Mouse (Mus musculus): ENCODE measurements around the gene Lrrc31. TPM values are rescaled to one million over a fixed set of nuclear protein-coding genes. Genes with fewer than 3 reads are reported as not detected.

The Lrrc31 gene
- polyA plus RNA-seq, 1 experiment from 2014 or later = not detected

DNA sequence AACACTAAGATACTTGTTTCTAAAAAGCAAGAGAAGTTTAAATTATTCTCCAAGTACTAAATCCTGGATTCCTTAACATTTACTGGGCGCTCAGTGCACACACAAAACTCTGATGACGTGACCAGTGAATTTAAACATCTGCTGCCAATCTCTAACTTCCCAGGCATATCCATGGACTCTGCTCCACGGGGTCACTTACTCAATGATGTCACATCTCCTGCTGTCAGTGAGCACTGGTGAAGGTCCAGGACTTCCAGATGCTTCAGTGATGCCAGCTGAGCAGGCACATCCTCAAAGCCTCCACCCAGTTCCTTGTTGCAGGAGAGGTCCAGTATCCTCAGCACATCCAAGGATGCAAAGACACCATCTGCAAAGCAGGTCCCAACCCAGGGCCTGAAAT is 12.4 kb downstream of the Lrrc31 start:
- Histone ChIP-seq H3K4me2 (no peak overlapping the region), H3K36me3 (replicated peaks) (no peaks in the 10 kb centered on the region), H3K4me1 (replicated peaks) (no peaks in the 10 kb centered on the region), H3K27me3 (no peaks in the 10 kb centered on the region), H3K9ac (no peak overlapping the region), H3K9me3 (replicated peaks) (no peaks in the 10 kb centered on the region), H3K4me3 (replicated peaks) (no peak overlapping the region), H3K27ac (replicated peaks) (no peak overlapping the region)
- 51% methylated on average over 3 of the region's 3 CpGs for WGBS (ENCODE audit: insufficient replicate concordance)
- ATAC-seq (ENCODE audit: insufficient read depth) = no peak

GRCm38 (mm10) chr3:30683190-30683589 is 16.5 kb downstream of the Lrrc31 start:
- Histone ChIP-seq H3K4me3 (replicated peaks) (no peak overlapping the region), H3K27me3 (no peaks in the 10 kb centered on the region), H3K27ac (replicated peaks) (no peak overlapping the region), H3K9me3 (replicated peaks) (no peaks in the 10 kb centered on the region), H3K4me1 (replicated peaks) (no peaks in the 10 kb centered on the region), H3K36me3 (replicated peaks) (no peaks in the 10 kb centered on the region), H3K4me2 (no peak overlapping the region), H3K9ac (no peak overlapping the region)
- no peak for ATAC-seq (ENCODE audit: insufficient read depth)
- 12% methylated on average over 6 of the region's 6 CpGs for WGBS (ENCODE audit: insufficient replicate concordance)

DNA sequence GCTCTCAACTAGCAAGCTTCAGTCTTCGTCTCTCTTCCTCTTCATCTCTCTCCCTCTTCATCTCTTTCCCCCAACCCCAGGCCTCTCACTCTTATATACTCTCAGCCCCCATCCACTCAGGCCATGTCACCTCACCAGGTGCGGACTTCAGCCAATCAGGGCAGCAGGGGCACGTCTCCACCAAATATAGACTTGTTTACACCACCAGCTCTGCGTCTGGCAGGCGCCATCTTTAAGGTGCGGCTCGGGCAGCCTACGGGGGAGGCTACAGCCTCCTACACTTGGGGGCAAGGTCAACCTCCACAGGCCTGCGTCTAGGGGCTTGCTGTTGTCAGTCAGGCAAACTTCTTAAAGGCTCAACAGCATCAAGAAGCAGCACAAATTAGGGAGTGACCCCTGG is 41.2 kb downstream of the Lrrc31 start:
- no peaks in the 10 kb centered on the region for H3K27me3 ChIP-seq
- H3K9ac ChIP-seq = no peak overlapping the region
- ATAC-seq (ENCODE audit: insufficient read depth) = no peak
- no peaks in the 10 kb centered on the region for H3K4me1 ChIP-seq (replicated peaks)
- 65% methylated on average over 9 of the region's 9 CpGs for WGBS (ENCODE audit: insufficient replicate concordance)
- no peaks in the 10 kb centered on the region for H3K9me3 ChIP-seq (replicated peaks)
- H3K4me3 ChIP-seq (replicated peaks) = no peak overlapping the region
- H3K4me2 ChIP-seq = no peak overlapping the region
- no peak overlapping the region for H3K27ac ChIP-seq (replicated peaks)
- no peaks in the 10 kb centered on the region for H3K36me3 ChIP-seq (replicated peaks)

GRCm38 (mm10) chr3:30655937-30656336 is 43.7 kb downstream of the Lrrc31 start:
- Histone ChIP-seq H3K4me3 (replicated peaks) (no peak overlapping the region), H3K9ac (no peak overlapping the region), H3K27ac (replicated peaks) (no peak overlapping the region), H3K9me3 (replicated peaks) (no peaks in the 10 kb centered on the region), H3K36me3 (replicated peaks) (no peaks in the 10 kb centered on the region), H3K4me1 (replicated peaks) (no peaks in the 10 kb centered on the region), H3K27me3 (peaks cover 10% of the 10 kb centered on the region), H3K4me2 (no peak overlapping the region)
- no peak for ATAC-seq (ENCODE audit: insufficient read depth)
- WGBS (ENCODE audit: insufficient replicate concordance) = 50% methylated on average over 5 of the region's 5 CpGs

DNA sequence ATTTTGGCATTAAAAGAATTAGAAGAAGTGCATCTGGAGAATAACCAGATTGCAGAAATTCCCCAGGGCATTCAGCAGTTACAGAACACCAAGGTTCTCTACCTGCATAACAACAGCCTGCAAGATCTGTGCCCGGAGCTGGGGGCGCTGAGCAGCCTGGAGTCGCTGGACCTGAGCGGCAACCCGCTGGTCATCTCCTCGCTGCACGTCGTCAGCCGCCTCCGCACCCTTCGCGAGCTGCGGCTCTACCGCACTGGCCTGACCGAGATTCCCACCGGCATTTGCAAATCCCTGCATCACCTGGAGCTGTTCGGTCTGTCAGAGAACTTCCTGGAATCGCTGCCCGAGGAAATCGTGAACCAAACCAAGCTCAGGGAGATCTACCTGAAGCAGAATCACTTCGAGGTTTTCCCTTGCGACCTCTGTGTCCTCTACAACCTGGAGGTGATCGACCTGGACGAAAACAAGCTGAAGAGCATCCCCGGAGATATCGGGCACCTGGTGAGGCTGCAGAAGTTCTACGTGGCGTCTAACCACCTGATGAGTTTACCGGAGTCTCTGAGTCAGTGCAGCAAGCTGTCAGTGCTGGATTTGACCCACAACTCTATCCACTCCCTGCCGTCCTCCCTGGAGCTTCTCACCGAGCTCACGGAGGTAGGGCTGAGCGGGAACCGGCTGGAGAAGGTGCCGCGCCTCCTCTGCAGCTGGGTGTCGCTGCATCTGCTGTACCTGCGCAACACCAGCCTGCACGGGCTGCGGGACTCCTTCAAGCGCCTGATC is 49.4 kb downstream of the Lrrc31 start:
- H3K9me3 ChIP-seq (replicated peaks) = no peaks in the 10 kb centered on the region
- H3K27me3 ChIP-seq = peaks cover 56% of the 10 kb centered on the region
- peak overlapping the region; percentile 20 for H3K4me3 ChIP-seq (replicated peaks)
- H3K4me1 ChIP-seq (replicated peaks) = 0 out of 2 replicates have a peak, but pooled peaks cover 3% of the 10 kb centered on the region
- whole genome bisulfite sequencing (ENCODE audit: insufficient replicate concordance) = under 1% methylated on average over 41 of the region's 41 CpGs
- H3K36me3 ChIP-seq (replicated peaks) = no peaks in the 10 kb centered on the region
- H3K4me2 ChIP-seq = peak overlapping the region; percentile 56
- no peak overlapping the region for H3K9ac ChIP-seq
- no peak for ATAC-seq (ENCODE audit: insufficient read depth)
- H3K27ac ChIP-seq (replicated peaks) = no peak overlapping the region

DNA sequence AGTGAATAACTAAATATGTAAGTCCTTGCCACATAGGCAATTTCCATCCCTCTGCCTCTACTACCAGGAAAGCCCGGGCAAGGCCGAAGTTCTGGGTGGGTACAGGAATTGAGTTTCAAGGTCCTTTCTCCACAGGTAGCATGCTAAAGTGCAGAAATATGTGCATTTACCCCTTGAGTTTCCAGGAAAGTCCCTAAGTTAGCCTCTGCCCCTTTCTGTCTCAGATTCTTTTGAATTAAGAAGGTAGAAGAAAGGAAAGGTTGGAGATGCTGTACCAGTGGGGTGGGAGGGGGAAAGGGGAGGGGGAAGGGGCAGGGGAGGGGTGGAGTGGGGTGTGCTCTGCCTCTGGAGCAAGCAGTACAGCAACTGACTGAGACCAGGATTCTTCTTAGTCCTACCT is 51.2 kb downstream of the Lrrc31 start:
- H3K27me3 ChIP-seq = peaks cover 56% of the 10 kb centered on the region
- no peaks in the 10 kb centered on the region for H3K9me3 ChIP-seq (replicated peaks)
- H3K9ac ChIP-seq = no peak overlapping the region
- no peak overlapping the region for H3K27ac ChIP-seq (replicated peaks)
- H3K4me1 ChIP-seq (replicated peaks) = 0 out of 2 replicates have a peak, but pooled peaks cover 3% of the 10 kb centered on the region
- no peak for ATAC-seq (ENCODE audit: insufficient read depth)
- H3K36me3 ChIP-seq (replicated peaks) = no peaks in the 10 kb centered on the region
- no peak overlapping the region for H3K4me2 ChIP-seq
- no peak overlapping the region for H3K4me3 ChIP-seq (replicated peaks)
- 69% methylated on average over 2 of the region's 2 CpGs for WGBS (ENCODE audit: insufficient replicate concordance)

DNA sequence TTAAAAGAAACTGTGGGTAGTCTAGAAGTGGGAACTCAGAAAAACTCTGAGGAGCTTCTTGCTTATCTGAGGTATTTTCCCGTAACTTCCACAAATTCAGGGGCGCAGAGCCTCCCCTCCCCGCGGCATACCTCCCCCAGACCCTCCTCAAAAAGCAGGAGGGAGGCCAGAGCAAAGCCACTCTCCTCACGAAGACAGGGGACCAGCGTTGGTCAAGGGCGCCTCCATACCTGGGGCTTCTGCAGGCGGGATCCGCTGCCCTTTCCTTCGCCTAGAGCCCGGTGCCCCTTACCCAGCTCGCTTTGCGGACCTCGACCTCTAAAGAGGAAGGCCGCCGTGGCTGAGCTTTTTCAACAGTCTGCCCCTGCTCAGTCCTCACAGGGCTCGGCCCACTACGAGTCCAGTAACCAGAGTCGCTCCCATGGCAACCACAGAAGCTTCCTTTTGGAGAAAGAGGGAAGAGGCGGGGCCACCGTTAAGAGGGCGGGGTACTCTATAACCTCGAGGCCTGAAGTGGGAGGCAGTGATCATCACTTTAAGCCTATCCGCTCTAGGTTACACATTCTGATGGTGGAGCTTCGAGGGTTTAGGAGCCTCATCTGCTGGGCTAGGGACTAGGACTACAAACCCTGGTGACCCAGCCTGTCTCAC is 52.1 kb downstream of the Lrrc31 start, which contains the start of gene Lrrc34:
Gene Lrrc34, minus strand, starts transcription at position 430 of the 651 bp plus-strand sequence.
- ATAC-seq (ENCODE audit: insufficient read depth) = no peak
- 0 out of 2 replicates have a peak, but pooled peaks cover 3% of the 10 kb centered on the region for H3K4me1 ChIP-seq (replicated peaks)
- peaks cover 56% of the 10 kb centered on the region for H3K27me3 ChIP-seq
- H3K27ac ChIP-seq (replicated peaks) = no peak within 1 kb of the TSS
- no peak within 1 kb of the TSS for H3K9ac ChIP-seq
- no peaks in the 10 kb centered on the region for H3K36me3 ChIP-seq (replicated peaks)
- WGBS (ENCODE audit: insufficient replicate concordance) = 1% methylated on average over 25 of the region's 25 CpGs
- peak within 1 kb of the TSS; percentile 17; the same call in 1 of the 2 replicates for H3K4me3 ChIP-seq (replicated peaks)
- no peaks in the 10 kb centered on the region for H3K9me3 ChIP-seq (replicated peaks)
- peak within 1 kb of the TSS; percentile 56 for H3K4me2 ChIP-seq

GRCm38 (mm10) chr3:30646761-30647160 is 52.9 kb downstream of the Lrrc31 start:
- H3K9me3 ChIP-seq (replicated peaks) = no peaks in the 10 kb centered on the region
- H3K4me3 ChIP-seq (replicated peaks) = no peak overlapping the region
- no peak overlapping the region for H3K4me2 ChIP-seq
- WGBS (ENCODE audit: insufficient replicate concordance) = 35% methylated on average over 8 of the region's 8 CpGs
- ATAC-seq (ENCODE audit: insufficient read depth) = no peak
- 0 out of 2 replicates have a peak, but pooled peaks cover 3% of the 10 kb centered on the region for H3K4me1 ChIP-seq (replicated peaks)
- no peaks in the 10 kb centered on the region for H3K36me3 ChIP-seq (replicated peaks)
- no peak overlapping the region for H3K27ac ChIP-seq (replicated peaks)
- no peak overlapping the region for H3K9ac ChIP-seq
- H3K27me3 ChIP-seq = peaks cover 55% of the 10 kb centered on the region

DNA sequence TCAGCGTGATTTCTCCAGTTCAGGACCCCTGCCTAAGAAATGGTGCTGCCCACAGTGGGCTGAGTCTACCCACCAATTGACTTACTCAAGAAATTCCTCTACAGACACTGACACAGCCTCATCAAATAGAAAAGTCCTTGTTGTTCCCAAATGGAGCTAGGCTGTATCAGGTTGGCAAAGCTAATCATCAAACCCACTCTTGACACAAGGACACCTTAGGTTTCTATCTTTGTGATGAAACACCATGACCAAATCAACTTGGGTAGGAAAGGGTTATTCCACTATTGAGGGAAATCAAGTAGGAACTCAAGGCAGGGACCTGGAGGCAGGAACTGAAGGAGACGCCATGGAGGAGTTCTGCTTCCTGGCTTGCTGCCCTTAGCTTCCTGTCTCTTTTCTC is 55.4 kb downstream of the Lrrc31 start, which contains the start of gene Lrriq4:
Gene Lrriq4, plus strand, starts transcription at position 301 of the 400 bp plus-strand sequence.
- Histone ChIP-seq H3K4me2 (no peak within 1 kb of the TSS), H3K4me1 (replicated peaks) (no peaks in the 10 kb centered on the region), H3K27me3 (peaks cover 29% of the 10 kb centered on the region), H3K4me3 (replicated peaks) (no peak within 1 kb of the TSS), H3K27ac (replicated peaks) (no peak within 1 kb of the TSS), H3K36me3 (replicated peaks) (no peaks in the 10 kb centered on the region), H3K9ac (no peak within 1 kb of the TSS), H3K9me3 (replicated peaks) (no peaks in the 10 kb centered on the region)
- whole genome bisulfite sequencing (ENCODE audit: insufficient replicate concordance) = 47% methylated on average over 2 of the region's 2 CpGs
- no peak for ATAC-seq (ENCODE audit: insufficient read depth)

- Histone ChIP-seq H3K36me3 (replicated peaks) (no peaks in the 10 kb centered on the region), H3K4me1 (replicated peaks) (no peaks in the 10 kb centered on the region), H3K27ac (replicated peaks) (no peak overlapping the region), H3K27me3 (no peaks in the 10 kb centered on the region), H3K9me3 (replicated peaks) (no peaks in the 10 kb centered on the region), H3K4me2 (no peak overlapping the region), H3K4me3 (replicated peaks) (no peak overlapping the region), H3K9ac (no peak overlapping the region)
- 64% methylated on average over 4 of the region's 4 CpGs for WGBS (ENCODE audit: insufficient replicate concordance)
- no peak for ATAC-seq (ENCODE audit: insufficient read depth)
Observed at GRCm38 (mm10) chr3:30635629-30636028, 64.0 kb downstream of the Lrrc31 start.

DNA sequence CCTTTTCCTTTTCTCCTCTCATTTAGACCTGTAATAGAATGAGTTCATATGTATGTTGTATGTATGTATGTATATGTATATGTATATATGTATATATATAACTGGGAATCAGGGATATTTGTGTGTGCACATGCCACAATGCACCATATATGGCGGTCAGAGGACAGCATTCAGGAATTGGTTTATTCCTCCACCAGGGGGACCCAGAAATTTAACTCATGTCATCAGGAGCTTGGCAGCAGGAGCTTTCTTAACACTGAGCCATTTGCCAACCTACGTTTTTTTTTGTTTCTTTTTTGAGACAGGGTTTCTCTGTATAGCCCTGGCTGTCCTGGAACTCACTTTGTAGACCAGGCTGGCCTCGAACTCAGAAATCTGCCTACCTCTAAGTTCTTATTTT is 66.0 kb downstream of the Lrrc31 start:
- Histone ChIP-seq H3K36me3 (replicated peaks) (no peaks in the 10 kb centered on the region), H3K4me3 (replicated peaks) (no peak overlapping the region), H3K4me2 (no peak overlapping the region), H3K27me3 (no peaks in the 10 kb centered on the region), H3K9ac (no peak overlapping the region), H3K9me3 (replicated peaks) (no peaks in the 10 kb centered on the region), H3K27ac (replicated peaks) (no peak overlapping the region), H3K4me1 (replicated peaks) (no peaks in the 10 kb centered on the region)
- ATAC-seq (ENCODE audit: insufficient read depth) = no peak
- WGBS (ENCODE audit: insufficient replicate concordance) = 45% methylated on average over 3 of the region's 3 CpGs
